Mouse (Mus musculus) liver, embryonic 14.5 days (tissue): ENCODE data around the gene Sgk2.

ENCODE experiments used
- CTCF ChIP-seq: IDR thresholded peaks from 2 replicates; pipeline ENCODE4 v1.5.1; 2016; ENCODE audit warnings: antibody characterized with exemption, low read depth, control low read depth
- EP300 ChIP-seq: IDR thresholded peaks from 2 replicates; pipeline ENCODE4 v1.6.1; 2016; ENCODE audit warnings: antibody characterized with exemption, low read depth

- no peak for TF ChIP-seq CTCF
- no peak for TF ChIP-seq EP300
Measured at GRCm38 (mm10) chr2:163031757-163032156, 44.6 kb downstream of the Sgk2 start.
